Mouse (Mus musculus) Muller cell, postnatal 12 days (primary cell): Measurements from ENCODE around the gene Coa5.

ENCODE experiments used
- DNase-seq: peaks from one replicate; pipeline ENCODE4 v3.0.0-alpha.2; 2015; ENCODE audit errors: inconsistent ontology term

Coa5 gene

DNA sequence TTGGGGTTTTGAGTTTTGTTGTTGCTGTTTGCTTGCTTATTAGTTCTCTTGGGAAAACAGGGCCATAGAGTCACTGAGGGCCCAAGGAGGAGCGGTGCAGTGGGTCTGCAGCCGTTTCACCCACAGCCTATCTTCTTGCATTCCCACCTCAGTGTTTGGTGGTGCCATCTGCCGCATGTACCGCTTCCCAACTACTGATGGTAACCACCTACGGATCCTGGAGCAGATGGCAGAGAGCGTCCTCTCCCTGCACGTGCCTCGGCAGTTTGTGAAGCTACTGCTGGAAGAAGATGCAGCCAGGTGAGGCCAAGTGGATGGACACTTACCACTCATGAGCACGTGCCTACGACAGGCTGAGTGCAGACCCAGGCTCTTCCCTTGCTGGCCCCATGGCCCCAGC lies 61.8 kb downstream of the Coa5 start:
- DNase-seq: no peak
